Mouse (Mus musculus): ENCODE results near the gene Nr0b1.

Nr0b1 gene

GRCm38 (mm10) chrX:86191614-86192419 is at the start of gene Nr0b1:
Gene Nr0b1 (plus strand): TSS chrX:86191764.
- no peak for DNase-seq (ENCODE audit: extremely low read depth, low read depth, low spot score)

- DNase-seq (ENCODE audit: extremely low read depth, low read depth, low spot score) = no peak
Measured at GRCm38 (mm10) chrX:86187250-86187649, 4.3 kb upstream of the Nr0b1 start.

- no peak for DNase-seq (ENCODE audit: extremely low read depth, low read depth, low spot score)
Measured at GRCm38 (mm10) chrX:86192420-86192994, 943 bp downstream of the Nr0b1 start.

- DNase-seq (ENCODE audit: extremely low read depth, low read depth, low spot score) = no peak
Measured at GRCm38 (mm10) chrX:86193386-86193785, 1.8 kb downstream of the Nr0b1 start.

GRCm38 (mm10) chrX:86237246-86237645 is 45.7 kb downstream of the Nr0b1 start:
- DNase-seq (ENCODE audit: extremely low read depth, low read depth, low spot score) = no peak
